Mouse (Mus musculus) natural killer cell, adult 2 months (primary cell): ENCODE data around the gene Mpdu1.
"Not testable (repeated sequence)": the region's sequence is repeated elsewhere in the genome, so short reads cannot be mapped to it uniquely, and the experiment has no call there.

Experiments
- DNase-seq, 2 experiments: peaks; one replicate each; pipeline ENCODE4 v3.0.0; 2022; ENCODE audit warnings: low spot score in 2 of 2

Mpdu1 gene

GRCm38 (mm10) chr11:69662213-69662966, at the start of gene Mpdu1:
Gene Mpdu1, minus strand, starts transcription at chr11:69662642.
- peak; percentile 94 to 96 for DNase-seq

- DNase-seq, result no peak
Observed at GRCm38 (mm10) chr11:69711082-69711481, 48.6 kb upstream of the Mpdu1 start.

GRCm38 (mm10) chr11:69710470-69710869, 48.0 kb upstream of the Mpdu1 start:
- DNase-seq, result no peak

- no peak for DNase-seq
Observed at GRCm38 (mm10) chr11:69709554-69710446, 47.4 kb upstream of the Mpdu1 start.

GRCm38 (mm10) chr11:69708614-69709265, 46.3 kb upstream of the Mpdu1 start:
- no peak for DNase-seq

- DNase-seq, result no peak
Observed at GRCm38 (mm10) chr11:69707873-69708381, 45.5 kb upstream of the Mpdu1 start.

GRCm38 (mm10) chr11:69707480-69707847, 45.0 kb upstream of the Mpdu1 start:
- no peak for DNase-seq

GRCm38 (mm10) chr11:69706775-69707479, 44.5 kb upstream of the Mpdu1 start:
- DNase-seq, result no peak

GRCm38 (mm10) chr11:69704613-69705010, 42.2 kb upstream of the Mpdu1 start:
- DNase-seq, result no peak

GRCm38 (mm10) chr11:69703814-69704612, 41.6 kb upstream of the Mpdu1 start:
- DNase-seq, result no peak

- not testable (repeated sequence) for DNase-seq
Observed at GRCm38 (mm10) chr11:69703381-69703780, 40.9 kb upstream of the Mpdu1 start.

- not testable (repeated sequence) for DNase-seq
Observed at GRCm38 (mm10) chr11:69702886-69703285, 40.4 kb upstream of the Mpdu1 start.

GRCm38 (mm10) chr11:69699595-69699994, 37.2 kb upstream of the Mpdu1 start:
- no peak for DNase-seq

- no peak for DNase-seq
Observed at GRCm38 (mm10) chr11:69698574-69698973, 36.1 kb upstream of the Mpdu1 start.

- no peak for DNase-seq
Observed at GRCm38 (mm10) chr11:69697396-69697795, 35.0 kb upstream of the Mpdu1 start.

- peak; percentile 63 to 79 for DNase-seq
Observed at GRCm38 (mm10) chr11:69695361-69696181, 33.1 kb upstream of the Mpdu1 start, which contains the start of the genes Tnfsf12 and Tnfsfm13. Gene Tnfsf12, minus strand, starts transcription at chr11:69695849. Gene Tnfsfm13, minus strand, starts transcription at chr11:69696098.

GRCm38 (mm10) chr11:69695046-69695360, 32.6 kb upstream of the Mpdu1 start:
- no peak for DNase-seq

- DNase-seq, result no peak
Observed at GRCm38 (mm10) chr11:69693421-69693965, 31.1 kb upstream of the Mpdu1 start.

GRCm38 (mm10) chr11:69692863-69693262, 30.4 kb upstream of the Mpdu1 start:
- DNase-seq, result no peak
